Mouse (Mus musculus) testis, postnatal 10 days (tissue): ENCODE results near the gene Cdk2.
"Not testable (repeated sequence)": the region's sequence is repeated elsewhere in the genome, so short reads cannot be mapped to it uniquely, and the experiment has no call there.

Source experiments
- DNase-seq: peaks from one replicate; pipeline ENCODE4 v3.0.0; 2021; ENCODE audit warnings: low spot score

Cdk2 gene

DNA sequence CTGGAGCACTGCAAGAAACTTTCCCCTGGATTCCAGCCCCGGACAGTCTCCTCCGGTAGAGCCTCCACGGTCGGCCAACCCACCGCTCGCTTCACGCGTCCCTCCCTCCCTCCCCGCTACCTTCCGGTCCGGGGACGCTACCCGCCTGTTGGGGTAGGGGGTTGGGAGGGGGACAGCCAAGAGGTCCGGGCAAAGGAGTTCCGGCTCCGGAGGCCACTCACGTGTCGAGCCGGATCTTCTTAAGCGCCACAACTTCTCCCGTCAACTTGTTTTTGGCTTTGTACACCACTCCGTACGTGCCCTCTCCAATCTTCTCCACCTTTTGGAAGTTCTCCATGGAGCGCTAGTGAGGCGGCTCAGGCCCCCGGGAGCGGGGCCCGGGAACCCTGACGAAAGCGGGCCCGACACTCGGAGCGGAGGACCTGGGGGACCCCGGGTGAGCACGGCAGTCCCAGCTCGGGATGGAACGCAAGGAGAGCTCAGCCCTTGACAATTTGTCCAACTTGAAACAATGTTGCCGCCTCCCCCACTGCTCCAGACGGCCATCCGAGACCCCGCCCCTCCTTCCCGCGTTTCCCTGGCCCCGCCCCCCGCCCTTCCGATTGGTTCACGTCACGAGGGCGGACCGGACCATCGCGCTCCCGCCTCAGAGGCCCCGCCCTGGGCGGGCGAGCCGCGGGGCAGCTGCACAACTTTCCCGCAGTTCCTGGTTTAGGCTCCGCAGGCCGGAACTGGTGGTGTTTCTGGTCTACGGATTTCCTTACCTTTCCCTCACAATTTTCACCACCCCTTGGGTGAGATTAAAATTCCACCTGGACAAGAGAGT lies at the start of gene Cdk2:
Gene Cdk2, minus strand, starts transcription at position 541 of the 826 bp plus-strand sequence.
- DNase-seq = peak; percentile 98

DNA sequence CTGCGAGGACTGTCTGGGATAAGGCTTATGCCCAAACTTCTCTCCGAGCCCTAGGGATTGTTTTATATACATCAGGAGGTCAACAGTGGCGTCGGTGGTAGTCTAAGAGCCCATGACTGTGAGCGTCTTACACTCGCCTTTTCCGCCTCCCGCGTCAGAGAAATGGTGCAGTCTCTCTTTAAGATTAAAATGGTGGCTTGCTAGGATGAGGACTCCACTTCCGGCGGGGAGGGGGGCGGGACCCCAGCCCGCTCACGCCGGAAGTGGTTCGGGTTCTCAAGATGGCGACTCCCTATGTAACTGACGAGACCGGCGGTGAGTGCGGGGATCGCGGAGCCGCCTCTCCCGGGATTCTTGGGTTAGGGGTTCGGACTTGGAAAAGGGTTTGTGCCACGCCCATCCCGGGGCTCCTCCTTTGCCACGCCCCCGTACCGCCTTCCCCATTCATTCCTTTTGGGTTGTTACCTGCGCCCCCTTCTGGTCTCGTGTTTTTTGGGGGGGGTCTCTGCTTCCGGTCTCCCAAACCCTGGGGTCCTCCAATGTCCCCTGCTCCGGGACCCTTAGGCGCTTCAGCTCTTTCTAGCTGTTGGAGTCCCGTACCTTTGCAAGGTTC lies 43.5 kb upstream of the Cdk2 start:
- DNase-seq = peak; percentile 86

DNA sequence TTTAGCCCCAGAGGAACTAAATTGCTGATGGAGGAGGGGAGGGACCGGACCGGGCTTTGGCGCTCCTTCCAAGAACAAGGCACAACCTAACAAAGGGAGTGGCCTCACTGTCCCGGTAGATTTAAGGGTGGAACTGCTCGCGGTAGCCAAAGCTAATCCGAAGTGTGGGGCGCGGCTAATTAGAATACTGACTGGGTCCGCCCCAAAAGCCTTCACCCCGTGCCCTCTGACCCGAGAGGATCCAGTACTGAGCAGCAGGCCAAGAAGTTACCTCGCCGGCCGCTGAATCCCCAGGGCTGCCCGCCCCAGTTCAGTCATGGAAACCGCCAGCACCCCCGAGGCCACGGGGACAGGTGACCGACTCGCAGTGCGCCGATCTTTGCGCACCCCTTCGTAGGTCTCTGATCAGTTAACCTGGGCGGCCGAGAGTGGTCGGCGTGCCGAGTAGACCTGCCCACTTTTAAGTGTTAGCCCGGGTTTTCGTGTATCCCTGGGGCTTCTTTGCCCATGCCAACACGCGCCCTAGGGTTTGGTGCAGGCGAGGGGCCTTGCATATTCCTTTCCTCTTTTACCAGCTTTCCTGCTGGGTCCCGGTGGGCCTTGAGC lies 42.9 kb upstream of the Cdk2 start, which contains the start of gene Pym1:
Gene Pym1, plus strand, starts transcription at position 244 of the 606 bp plus-strand sequence.
- DNase-seq = peak; percentile 84

DNA sequence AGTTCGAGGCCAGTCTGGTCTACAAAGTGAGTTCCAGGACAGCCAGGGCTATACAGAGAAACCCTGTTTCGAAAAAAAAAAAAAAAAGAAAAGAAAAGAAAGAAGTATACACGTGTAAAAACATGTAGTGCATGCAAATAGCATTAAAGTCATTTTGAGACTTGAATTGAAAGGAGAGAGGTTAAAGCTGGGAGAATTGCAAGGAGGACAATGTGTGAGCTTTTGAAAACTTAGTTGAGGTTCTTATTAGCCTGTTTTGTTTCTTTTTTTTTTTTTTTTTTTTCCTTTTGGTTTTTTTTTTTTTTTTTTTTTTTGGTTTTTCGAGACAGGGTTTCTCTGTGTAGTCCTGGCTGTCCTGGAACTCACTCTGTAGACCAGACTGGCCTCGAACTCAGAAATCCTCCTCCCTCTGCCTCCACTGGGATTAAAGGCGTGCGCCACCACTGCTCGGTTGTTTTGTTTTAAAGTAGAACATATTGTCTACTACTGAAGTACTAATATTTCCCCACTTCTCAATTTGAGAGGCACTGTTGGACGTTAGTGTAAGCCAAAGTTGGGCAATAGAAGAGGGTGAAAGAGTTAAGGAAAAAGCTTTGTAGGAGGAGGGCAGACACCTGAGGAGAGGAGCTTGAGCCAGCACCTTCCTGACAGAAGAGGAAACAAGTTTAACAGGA lies 42.3 kb upstream of the Cdk2 start:
- DNase-seq = no peak

DNA sequence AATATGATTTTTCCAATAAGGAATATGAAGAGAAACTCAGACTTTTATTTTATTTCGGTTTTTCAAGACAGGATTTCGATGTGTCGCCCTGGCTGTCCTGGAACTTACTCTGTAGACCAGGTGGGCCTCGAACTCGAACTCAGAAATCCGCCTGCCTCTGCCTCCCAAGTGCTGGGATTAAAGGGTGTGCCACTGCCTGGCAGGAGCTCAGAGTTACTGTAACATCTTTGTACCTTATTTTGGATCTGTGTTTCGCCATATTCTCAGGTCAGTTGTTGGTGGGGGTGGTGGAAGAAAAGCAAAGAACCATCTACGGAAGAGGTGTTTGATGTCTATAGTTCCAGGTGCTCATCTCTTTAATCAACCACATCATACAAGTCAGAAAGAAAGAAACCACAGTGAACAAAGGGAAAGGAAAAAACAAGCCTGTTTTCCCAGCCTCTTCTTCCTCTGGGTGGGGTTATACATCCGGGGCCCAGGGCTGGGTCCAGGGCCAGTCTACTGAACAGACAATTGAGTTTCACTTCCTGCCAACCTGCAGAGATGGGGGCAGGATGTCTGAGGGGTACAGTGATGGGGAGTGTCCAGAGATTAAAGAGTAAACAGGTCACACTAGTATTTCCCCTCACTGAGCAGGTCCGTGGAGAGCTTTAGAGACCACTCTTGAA lies 41.2 kb upstream of the Cdk2 start:
- no peak for DNase-seq

DNA sequence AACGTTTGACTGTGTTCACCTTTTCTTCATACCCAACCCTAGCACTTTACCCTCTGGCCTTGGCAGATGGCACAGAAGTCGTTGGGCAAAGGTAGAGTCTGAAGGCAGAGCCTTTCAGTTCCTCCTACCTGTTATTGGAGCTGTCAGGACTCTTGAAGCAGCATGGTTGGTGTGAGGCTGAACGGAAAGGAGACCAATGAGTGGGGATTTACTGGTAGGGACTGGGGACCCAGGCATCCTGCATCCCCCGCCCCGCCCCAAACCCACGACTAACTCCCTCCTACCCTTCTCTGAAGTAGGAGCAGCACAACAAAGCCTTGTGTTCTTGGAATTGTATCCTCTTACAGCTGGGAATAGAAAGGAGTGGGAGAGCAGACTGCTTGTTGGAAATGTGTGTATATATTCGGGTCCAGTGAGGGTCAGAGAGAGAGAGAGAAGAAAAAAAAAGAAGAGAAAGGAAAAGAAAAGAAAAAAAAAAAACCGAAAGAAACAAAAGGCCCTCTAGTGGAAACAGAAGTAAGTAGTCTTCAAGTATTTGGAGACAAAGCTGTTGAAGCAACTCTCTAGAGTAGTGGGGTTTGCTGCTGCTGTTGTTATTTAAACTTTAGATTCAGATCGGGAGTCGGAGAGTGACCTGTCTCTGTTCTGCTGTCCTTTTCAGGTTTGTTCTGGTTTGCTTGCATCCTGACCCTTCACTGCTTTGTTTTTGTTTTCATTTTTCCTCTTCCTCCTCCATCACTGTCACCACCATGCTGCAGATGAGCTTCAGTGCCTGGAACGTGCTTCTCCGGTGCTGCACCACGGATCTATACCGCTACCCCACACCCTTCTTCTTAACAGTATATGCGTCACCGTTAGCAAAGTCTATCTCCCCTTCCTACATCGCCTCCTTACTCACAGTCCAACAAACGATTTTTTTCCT lies 40.1 kb upstream of the Cdk2 start, which contains the start of gene Dgka:
Gene Dgka, minus strand, starts transcription at position 176 of the 922 bp plus-strand sequence.
- peak; percentile 56 for DNase-seq

DNA sequence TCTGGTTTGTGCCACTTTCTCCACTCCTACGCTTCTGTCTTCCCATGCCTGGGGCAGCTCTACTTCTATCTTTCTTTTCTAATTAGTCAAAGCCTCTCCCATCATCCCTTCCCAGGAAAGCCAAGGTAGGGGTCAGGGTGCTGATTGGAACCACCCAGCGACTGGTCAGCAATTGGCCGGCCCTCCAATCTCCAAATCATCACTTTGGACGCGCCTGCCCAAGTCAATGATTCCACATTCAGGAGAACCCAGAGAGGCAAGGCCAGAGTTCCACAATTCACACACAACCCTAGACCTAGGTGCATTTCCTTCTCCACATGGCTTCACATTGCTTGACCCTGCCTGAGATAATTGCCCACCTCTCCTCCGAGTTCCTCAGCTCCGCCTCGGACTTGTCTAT lies 39.4 kb upstream of the Cdk2 start:
- no peak for DNase-seq

DNA sequence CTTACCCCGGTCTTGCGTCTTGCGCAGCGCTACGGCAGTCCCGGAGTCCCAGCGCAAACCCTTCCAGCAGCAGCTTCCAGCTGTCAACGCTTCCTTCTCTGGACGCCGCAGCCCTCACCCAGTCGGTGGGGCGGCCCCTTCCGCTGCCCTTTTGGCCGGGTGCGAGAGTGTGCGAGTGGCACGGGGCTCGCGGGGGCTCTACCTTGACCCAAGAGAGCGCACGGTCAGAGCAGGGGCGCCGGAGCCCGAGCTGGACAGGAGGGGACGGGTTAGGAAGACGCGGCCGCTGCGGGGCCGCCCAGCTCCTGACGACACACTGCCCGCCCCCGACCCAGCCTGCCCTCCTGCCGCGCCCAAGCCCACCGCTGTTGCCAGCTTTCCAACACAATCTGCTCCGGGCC lies 39.0 kb upstream of the Cdk2 start:
- DNase-seq = peak; percentile 72

DNA sequence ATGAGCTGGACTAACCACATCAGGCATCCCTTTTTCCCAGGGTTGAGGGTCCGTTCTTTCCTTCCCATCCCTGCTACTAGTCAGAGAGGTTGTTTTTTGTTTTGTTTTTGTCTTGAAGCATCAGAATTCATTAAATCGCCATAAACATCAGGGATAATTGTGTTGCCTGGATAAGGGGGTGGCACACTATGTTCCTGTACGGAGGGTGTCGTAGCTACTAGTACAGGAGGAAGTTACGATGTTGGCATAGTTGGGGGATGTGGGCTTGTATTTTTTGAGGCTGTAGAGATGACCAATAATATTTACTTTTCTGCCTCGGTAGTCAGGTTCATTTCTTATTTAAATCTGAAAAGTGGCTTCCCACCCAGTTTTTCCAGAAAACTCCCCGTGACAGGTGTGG lies 38.4 kb upstream of the Cdk2 start:
- no peak for DNase-seq

DNA sequence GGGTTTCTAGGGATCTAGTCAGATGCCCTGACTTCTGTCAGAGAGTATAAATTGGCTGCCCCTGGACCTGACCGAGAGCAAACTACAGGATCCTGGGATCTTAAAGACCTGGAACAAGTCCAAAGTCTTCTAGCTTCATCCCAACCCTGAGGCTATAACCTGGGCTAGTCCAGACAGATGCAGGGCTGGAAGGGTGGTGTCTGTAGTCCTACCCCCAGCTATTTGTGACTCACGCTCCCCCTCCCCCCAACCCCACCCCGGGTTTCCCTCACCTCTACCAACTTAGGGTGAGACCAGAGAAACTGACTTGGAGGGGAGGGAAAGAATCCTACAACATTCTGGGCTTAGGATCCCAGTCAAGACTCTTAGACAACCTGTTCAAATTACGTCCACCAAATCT lies 37.8 kb upstream of the Cdk2 start:
- no peak for DNase-seq

DNA sequence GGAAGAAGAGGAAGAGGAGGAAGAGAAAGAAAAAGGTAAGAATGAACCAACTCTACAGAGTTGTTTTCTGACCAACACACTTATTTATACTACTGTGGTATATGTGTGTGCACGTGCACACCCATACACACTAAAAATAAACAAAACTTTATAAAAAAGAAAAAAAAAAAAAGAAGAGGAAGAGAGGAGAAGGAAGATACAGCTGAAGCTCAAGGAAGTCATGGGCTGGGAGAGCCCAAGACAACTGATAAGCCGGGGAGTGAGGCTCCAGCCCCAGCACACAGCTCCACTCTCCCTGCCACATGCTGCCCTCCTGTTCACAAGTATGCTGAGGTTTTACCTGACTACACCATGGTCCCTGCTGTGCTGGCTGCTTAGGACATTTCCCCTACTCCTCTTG lies 35.5 kb upstream of the Cdk2 start:
- DNase-seq = no peak

DNA sequence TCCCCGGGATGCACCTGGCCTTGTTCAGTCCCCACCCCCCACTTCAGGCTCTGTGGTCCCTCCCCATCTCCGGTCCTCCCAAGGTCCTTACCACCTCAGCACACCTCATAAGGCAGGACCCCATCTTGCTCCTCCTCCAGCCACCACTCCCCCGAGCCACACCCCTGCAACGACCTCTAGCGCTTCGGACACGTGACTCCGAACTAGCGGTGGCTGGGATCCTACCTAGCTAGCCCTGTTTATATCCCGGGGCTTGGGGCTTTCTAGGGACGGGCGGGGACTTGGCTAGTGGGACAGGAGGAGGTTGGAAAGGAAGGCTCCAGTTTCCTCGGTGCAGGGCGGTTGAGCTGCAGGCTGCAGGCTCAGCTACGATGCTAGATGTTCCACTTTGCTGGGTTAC lies 32.6 kb upstream of the Cdk2 start:
- DNase-seq = no peak

DNA sequence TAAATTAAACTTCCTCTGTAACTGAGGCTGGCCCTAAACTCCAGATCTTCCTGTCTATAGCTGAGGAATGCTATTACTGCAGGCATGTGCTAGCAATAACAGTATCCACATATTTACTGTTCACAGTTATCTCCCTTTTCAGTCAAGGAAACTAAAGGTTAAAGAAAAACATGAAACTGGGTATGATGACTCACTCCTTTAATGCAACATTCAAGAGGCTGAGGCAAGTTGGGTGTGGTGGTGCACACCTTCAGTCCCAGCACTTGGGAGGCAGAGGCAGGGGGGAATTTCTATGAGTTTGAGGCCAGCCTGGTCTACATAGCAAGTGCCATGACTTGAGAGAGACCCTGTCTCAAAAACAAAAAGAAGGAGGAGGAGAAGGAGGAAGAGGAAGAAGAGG lies 27.2 kb upstream of the Cdk2 start:
- DNase-seq = no peak

DNA sequence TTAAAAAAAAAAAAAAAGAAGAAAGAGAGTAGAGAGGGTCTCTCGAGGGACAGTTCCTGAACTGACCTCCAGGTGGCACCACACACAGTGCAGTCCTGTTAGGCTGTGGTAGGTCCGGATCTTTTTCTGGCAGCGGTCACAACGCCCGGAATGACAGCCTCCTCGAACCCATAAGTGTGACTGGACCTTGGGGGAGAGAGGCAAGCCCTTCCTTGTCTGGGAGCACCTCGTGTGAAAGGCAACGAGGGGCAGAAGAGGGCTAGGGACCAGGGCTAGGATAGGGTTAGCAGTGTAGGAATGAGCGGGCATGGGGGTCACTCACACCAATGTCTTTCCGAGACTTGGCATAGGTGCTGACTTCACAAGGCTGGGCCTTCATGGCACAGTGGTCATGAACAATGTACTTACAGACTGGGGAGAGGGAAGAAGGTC lies 26.2 kb upstream of the Cdk2 start:
- DNase-seq = peak; percentile 90

DNA sequence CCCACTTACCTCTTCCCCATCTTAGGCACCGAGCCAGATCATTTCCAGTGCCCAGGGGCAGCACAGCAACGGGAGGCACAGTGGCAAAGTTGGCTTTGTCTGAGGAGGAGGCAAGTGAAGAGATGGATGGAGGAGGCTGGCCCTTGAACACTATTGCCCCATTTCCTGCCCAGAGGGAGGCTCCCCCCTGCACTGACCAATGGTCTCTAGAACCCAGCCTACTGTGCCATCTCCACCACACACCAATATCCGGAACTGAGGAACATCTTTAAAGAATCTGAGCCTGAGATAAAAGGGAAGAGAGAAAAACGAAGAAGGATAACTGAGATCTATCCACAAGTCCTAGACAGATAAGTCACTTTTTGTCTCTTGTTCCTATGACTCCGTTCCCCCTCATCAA lies 23.2 kb upstream of the Cdk2 start:
- no peak for DNase-seq

DNA sequence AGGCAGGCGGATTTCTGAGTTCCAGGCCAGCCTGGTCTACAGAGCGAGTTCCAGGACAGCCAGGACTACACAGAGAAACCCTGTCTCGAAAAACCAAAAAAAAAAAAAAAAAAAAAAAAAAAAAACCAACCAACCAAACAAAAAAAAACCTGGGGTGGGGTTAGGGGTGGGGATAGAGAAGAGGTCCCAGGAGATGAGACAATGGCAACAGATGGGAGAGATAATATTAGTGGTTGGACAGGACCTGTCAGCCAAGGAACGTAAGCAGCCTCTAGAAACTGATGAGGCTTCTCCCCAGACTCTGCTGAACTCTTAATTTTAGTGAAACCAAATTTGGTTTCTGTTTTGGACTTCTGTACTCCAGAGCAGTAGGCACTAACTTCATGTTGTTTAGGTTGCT lies 20.6 kb upstream of the Cdk2 start:
- not testable (repeated sequence) for DNase-seq

DNA sequence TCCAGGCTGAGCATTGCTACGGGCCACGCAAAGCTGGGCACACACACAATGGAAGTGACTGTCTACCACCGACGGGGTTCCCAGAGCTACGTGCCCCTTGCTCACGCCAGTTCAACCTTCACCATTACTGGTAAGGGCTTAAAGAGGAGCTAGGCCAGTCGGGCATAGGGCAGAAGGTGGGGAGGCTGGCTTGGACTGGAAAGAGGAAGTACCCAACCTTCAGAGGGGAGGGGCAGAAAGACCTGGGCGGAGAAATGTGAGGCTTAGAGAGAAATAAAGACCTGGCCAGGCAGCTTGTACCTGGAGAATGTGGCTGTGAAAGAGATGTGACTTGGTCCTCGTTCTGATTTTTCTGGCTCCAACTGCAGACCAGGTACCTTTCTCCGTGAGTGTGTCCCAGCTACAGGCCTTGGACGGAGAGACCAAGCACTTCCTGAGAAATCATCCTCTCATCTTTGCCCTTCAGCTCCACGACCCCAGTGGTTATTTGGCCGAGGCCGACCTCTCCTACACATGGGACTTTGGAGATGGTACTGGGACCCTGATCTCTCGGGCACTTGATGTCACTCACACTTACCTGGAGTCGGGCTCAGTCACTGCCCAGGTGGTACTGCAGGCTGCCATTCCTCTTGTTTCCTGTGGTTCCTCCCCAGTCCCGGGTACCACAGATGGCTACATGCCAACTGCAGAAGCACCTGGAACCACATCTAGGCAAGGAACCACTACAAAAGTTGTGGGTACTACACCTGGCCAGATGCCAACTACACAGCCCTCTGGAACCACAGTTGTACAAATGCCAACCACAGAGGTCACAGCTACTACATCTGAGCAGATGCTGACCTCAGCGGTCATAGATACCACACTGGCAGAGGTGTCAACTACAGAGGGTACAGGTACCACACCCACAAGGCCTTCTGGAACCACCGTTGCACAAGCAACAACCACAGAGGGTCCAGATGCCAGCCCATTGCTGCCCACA lies 11.0 kb upstream of the Cdk2 start:
- DNase-seq = no peak

DNA sequence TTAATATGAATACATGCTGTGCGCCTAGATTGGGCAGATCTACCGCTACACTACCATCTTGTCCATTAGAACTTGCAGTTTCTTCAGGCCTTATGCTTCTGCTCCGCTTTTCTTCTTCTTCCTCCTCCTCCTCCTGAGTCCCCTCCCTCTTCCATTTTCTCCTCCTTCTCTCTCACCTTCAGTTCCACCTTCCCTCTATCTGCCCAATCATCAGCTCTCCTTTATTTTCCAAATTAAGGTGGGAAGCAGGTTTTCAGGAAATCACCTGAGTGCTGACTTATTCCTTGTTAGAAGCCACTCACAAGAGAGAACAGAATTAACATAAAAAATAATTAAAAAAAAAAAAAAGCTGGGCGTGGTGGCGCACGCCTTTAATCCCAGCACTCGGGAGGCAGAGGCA lies 6.5 kb upstream of the Cdk2 start:
- DNase-seq = not testable (repeated sequence)

DNA sequence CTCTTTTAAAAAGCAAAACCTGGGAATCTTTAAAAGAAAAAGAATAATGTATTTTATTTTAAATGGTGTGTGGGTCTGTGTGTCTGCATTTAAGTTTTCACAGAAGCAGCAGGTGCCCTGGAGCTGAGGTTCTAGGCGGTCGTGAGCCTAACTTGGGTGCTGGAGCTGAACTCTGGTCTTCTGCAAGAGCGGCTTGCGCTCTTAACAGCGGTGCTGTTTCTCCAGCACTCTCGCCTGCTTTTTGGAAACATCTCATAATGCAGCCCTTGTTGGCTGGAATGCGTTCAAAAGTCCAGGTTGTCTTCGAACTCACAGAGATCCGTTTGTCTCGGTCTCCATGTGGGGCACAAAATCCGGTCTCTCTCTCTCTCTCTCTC lies 474 bp upstream of the Cdk2 start:
- DNase-seq = peak; percentile 51

DNA sequence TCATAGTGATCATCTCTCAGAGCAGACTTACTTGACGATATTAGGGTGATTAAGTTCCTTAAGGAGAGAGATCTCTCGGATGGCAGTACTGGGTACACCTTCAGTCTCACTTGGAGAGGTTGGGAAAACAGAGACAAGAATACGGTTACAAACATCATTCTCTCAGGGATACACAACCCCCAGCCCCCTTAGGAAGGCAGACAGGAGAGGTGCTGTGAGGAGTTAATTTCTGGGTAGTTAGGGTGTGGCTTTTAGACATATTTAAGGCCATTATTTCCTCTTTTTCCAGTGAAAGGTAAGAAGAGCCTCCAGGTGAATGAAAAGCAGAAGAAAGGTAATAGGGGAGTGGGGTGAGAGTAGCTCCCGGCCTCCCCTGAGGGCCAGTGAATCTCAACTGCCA lies 936 bp downstream of the Cdk2 start, which contains the start of gene Pmel:
Gene Pmel, plus strand, starts transcription at position 301 of the 400 bp plus-strand sequence.
- no peak for DNase-seq
